Mouse (Mus musculus) spleen, adult 18-20 months (tissue): ENCODE results near the gene Wnt11.

Experiments
- DNase-seq, 2 experiments: peaks; one replicate each; pipeline ENCODE4 v3.0.0; 2022; ENCODE audit warnings: mixed read lengths in 2 of 2

Wnt11 gene

GRCm38 (mm10) chr7:98834711-98835321 lies at the start of gene Wnt11:
Gene Wnt11, plus strand, starts transcription at chr7:98835112.
- DNase-seq, result no peak

GRCm38 (mm10) chr7:98786792-98787612 lies 47.9 kb upstream of the Wnt11 start:
- no peak for DNase-seq

GRCm38 (mm10) chr7:98788721-98789120 lies 46.2 kb upstream of the Wnt11 start:
- DNase-seq, result no peak

GRCm38 (mm10) chr7:98789121-98789520 lies 45.8 kb upstream of the Wnt11 start:
- no peak for DNase-seq

- no peak for DNase-seq
Observed at GRCm38 (mm10) chr7:98791864-98792263, 43.0 kb upstream of the Wnt11 start.

- no peak for DNase-seq
Observed at GRCm38 (mm10) chr7:98793811-98794210, 41.1 kb upstream of the Wnt11 start.

GRCm38 (mm10) chr7:98794444-98794843 lies 40.5 kb upstream of the Wnt11 start:
- no peak for DNase-seq

GRCm38 (mm10) chr7:98795637-98796036 lies 39.3 kb upstream of the Wnt11 start:
- DNase-seq, result no peak

- no peak for DNase-seq
Observed at GRCm38 (mm10) chr7:98797347-98798133, 37.4 kb upstream of the Wnt11 start.

GRCm38 (mm10) chr7:98798134-98798417 lies 36.8 kb upstream of the Wnt11 start:
- DNase-seq, result no peak

GRCm38 (mm10) chr7:98800435-98800834 lies 34.5 kb upstream of the Wnt11 start:
- DNase-seq, result no peak

- DNase-seq, result no peak
Observed at GRCm38 (mm10) chr7:98801086-98801485, 33.8 kb upstream of the Wnt11 start.

- DNase-seq, result no peak
Observed at GRCm38 (mm10) chr7:98803181-98803580, 31.7 kb upstream of the Wnt11 start.

- no peak for DNase-seq
Observed at GRCm38 (mm10) chr7:98804841-98805772, 29.8 kb upstream of the Wnt11 start.

GRCm38 (mm10) chr7:98806961-98807360 lies 28.0 kb upstream of the Wnt11 start:
- no peak for DNase-seq

- DNase-seq, result no peak
Observed at GRCm38 (mm10) chr7:98809372-98809771, 25.5 kb upstream of the Wnt11 start.

GRCm38 (mm10) chr7:98810619-98811018 lies 24.3 kb upstream of the Wnt11 start:
- no peak for DNase-seq

GRCm38 (mm10) chr7:98820501-98820900 lies 14.4 kb upstream of the Wnt11 start:
- no peak for DNase-seq

- DNase-seq, result no peak
Observed at GRCm38 (mm10) chr7:98822881-98823280, 12.0 kb upstream of the Wnt11 start.

- DNase-seq, result no peak
Observed at GRCm38 (mm10) chr7:98823896-98824822, 10.8 kb upstream of the Wnt11 start.

- DNase-seq, result no peak
Observed at GRCm38 (mm10) chr7:98828052-98828451, 6.9 kb upstream of the Wnt11 start.

GRCm38 (mm10) chr7:98828876-98829275 lies 6.0 kb upstream of the Wnt11 start:
- DNase-seq, result no peak
